Mouse (Mus musculus): Measurements from ENCODE around the gene Rora. TPM values are rescaled to one million over a fixed set of nuclear protein-coding genes. Genes with fewer than 3 reads are reported as not detected.

Gene Rora
- total RNA-seq (2021), result 10 to 100 TPM; 58.8 to 76.8 TPM
- long read RNA-seq, experiment 1, transcript Rora-202 (10 exons, 2,591 nt), result major isoform, 15 of 32 reads
- long read RNA-seq, experiment 1, partial matches to known transcripts, result 2 of 32 reads
- long read RNA-seq, experiment 1, other reads (novel, unspliced or antisense), result 15 of 32 reads
- long read RNA-seq, experiment 2, transcript Rora-202 (10 exons, 2,591 nt), result major isoform, 36 of 66 reads
- long read RNA-seq, experiment 2, partial matches to known transcripts, result 4 of 66 reads
- long read RNA-seq, experiment 2, other reads (novel, unspliced or antisense), result 26 of 66 reads

GRCm38 (mm10) chr9:68653211-68654038 lies at the start of gene Rora:
TSS of gene Rora (plus strand) at chr9:68653786.
- intact Hi-C loops (cut with DNase I), result loop anchor here (2.0 to 10.0 kb wide), 4 partner anchors 34 to 639 kb away; no protein-coding TSS in a partner anchor

GRCm38 (mm10) chr9:68614006-68614405 lies 39.6 kb upstream of the Rora start:
- no peak for DNase-seq
- intact Hi-C loops (cut with DNase I), result no loop called here

More at GRCm38 (mm10) chr9:68653211-68654038, at the start of gene Rora:
- DNase-seq, result peak; percentile 50 to 69

GRCm38 (mm10) chr9:68617116-68617515 lies 36.5 kb upstream of the Rora start:
- intact Hi-C loops (cut with DNase I), result no loop called here

GRCm38 (mm10) chr9:68620036-68620435 lies 33.5 kb upstream of the Rora start:
- DNase-seq, result no peak
- intact Hi-C loops (cut with DNase I), result loop anchor here (5.0 kb wide), 1 partner anchor 492 kb away; no protein-coding TSS in a partner anchor

More at GRCm38 (mm10) chr9:68617116-68617515, 36.5 kb upstream of the Rora start:
- no peak for DNase-seq

- intact Hi-C loops (cut with DNase I), result loop anchor here (5.0 kb wide), 1 partner anchor 492 kb away; no protein-coding TSS in a partner anchor
- no peak for DNase-seq
Measured at GRCm38 (mm10) chr9:68620441-68620840, 33.1 kb upstream of the Rora start.

GRCm38 (mm10) chr9:68624981-68625380 lies 28.6 kb upstream of the Rora start:
- no peak for DNase-seq
- intact Hi-C loops (cut with DNase I), result loop anchor here (5.0 kb wide), 1 partner anchor 487 kb away; no protein-coding TSS in a partner anchor

GRCm38 (mm10) chr9:68637301-68637700 lies 16.3 kb upstream of the Rora start:
- DNase-seq, result no peak
- intact Hi-C loops (cut with DNase I), result no loop called here

GRCm38 (mm10) chr9:68641123-68641522 lies 12.5 kb upstream of the Rora start:
- intact Hi-C loops (cut with DNase I), result loop anchor here (10.0 kb wide), 1 partner anchor 386 kb away; no protein-coding TSS in a partner anchor
- no peak for DNase-seq

- DNase-seq, result no peak
- intact Hi-C loops (cut with DNase I), result loop anchor here (10.0 kb wide), 1 partner anchor 393 kb away; no protein-coding TSS in a partner anchor
Measured at GRCm38 (mm10) chr9:68648061-68648460, 5.5 kb upstream of the Rora start.

GRCm38 (mm10) chr9:68654039-68654332 lies 400 bp downstream of the Rora start:
- DNase-seq, result no peak
- intact Hi-C loops (cut with DNase I), result loop anchor here (2.0 to 10.0 kb wide), 3 partner anchors 33 to 103 kb away; no protein-coding TSS in a partner anchor

- intact Hi-C loops (cut with DNase I), result loop anchor here (2.0 to 10.0 kb wide), 3 partner anchors 33 to 102 kb away; no protein-coding TSS in a partner anchor
- DNase-seq, result peak; percentile 11 to 36
Measured at GRCm38 (mm10) chr9:68654333-68655017, 889 bp downstream of the Rora start.

- DNase-seq, result peak; percentile 15 to 38
- intact Hi-C loops (cut with DNase I), result loop anchor here (2.0 to 10.0 kb wide), 2 partner anchors 59 to 101 kb away; no protein-coding TSS in a partner anchor
Measured at GRCm38 (mm10) chr9:68655018-68656005, 1.7 kb downstream of the Rora start.

- no peak for DNase-seq
- intact Hi-C loops (cut with DNase I), result loop anchor here (10.0 kb wide), 1 partner anchor 59 kb away; no protein-coding TSS in a partner anchor
Measured at GRCm38 (mm10) chr9:68656076-68656795, 2.6 kb downstream of the Rora start.

GRCm38 (mm10) chr9:68656796-68657130 lies 3.2 kb downstream of the Rora start:
- intact Hi-C loops (cut with DNase I), result loop anchor here (10.0 kb wide), 1 partner anchor 58 kb away; no protein-coding TSS in a partner anchor
- no peak for DNase-seq

GRCm38 (mm10) chr9:68670731-68671130 lies 17.1 kb downstream of the Rora start:
- DNase-seq, result no peak
- intact Hi-C loops (cut with DNase I), result no loop called here

GRCm38 (mm10) chr9:68672459-68672858 lies 18.9 kb downstream of the Rora start:
- DNase-seq, result peak in 1 of 2 experiments; percentile 5
- intact Hi-C loops (cut with DNase I), result no loop called here

GRCm38 (mm10) chr9:68673221-68673620 lies 19.6 kb downstream of the Rora start:
- peak in 1 of 2 experiments; percentile 0 for DNase-seq
- intact Hi-C loops (cut with DNase I), result no loop called here

- DNase-seq, result no peak
- intact Hi-C loops (cut with DNase I), result no loop called here
Measured at GRCm38 (mm10) chr9:68679871-68680374, 26.3 kb downstream of the Rora start.
